Mouse (Mus musculus) bone marrow, adult 2 months (tissue): Measurements from ENCODE around the gene Gm17364.

Experiments
- CTCF ChIP-seq: fragments of 200-500 bp; IDR thresholded peaks from 2 replicates; pipeline ENCODE4 v1.5.1; 2011; ENCODE audit warnings: low read length, control low read depth; ENCODE audit not compliant: control insufficient read depth, insufficient read depth
- POLR2A ChIP-seq: fragments of 200-500 bp; IDR thresholded peaks from 2 replicates; pipeline ENCODE4 v1.6.1; 2011; ENCODE audit warnings: low read depth, mild to moderate bottlenecking, control low read depth, low read length, borderline replicate concordance; ENCODE audit not compliant: control insufficient read depth

DNA sequence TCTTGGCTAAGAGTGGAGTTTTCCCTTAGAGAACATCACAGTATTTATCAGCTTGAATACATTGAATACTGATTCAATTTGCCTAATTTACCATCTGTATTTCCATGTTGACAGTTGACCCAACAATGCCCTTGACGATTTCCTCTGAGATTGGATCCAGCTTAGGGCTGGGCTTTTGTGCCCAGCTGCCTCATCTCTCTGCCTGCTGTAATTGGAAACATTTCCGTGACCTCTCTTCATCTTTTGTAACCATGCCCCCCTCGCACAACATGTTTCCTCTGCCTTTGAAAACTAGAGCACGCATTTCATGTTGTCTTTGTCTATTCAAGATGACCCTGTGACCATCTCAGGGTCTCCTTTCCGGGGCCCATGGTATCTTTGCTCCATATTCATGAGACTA is 25.2 kb upstream of the Gm17364 start:
- no peak for TF ChIP-seq CTCF
- no peak for TF ChIP-seq POLR2A
